8 mouse cellular contexts compared by ENCODE assay signal in the genomic region with DNA sequence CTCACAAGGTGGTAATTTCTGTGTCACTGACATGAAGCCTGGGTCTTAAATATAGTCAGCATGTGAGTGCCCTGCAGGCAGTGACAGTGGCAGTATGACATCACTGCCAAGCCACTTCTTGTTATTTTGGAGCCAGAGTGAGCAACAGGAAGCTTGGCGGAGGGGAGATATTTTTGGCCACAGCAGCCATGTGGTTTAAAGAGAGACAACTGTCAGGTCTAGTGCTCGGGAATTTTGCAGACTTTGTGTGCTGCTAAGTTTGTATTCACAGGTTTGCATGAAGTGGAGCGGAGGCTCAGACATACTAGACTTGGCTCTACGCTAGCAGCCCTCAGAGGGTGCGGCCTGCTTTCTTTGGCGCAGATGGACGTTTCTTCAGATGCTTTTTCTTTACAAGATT.
DNase-seq lines count a peak whose midpoint lies in the region; ATAC-seq lines count a peak whose summit lies in the region.

No protein-coding gene starts in this region.

- peak; percentile 8 for DNase-seq in forebrain, embryonic 14.5 days (ENCODE audit: low spot score)
- peak; percentile 93 for DNase-seq in brain, adult 2 months (ENCODE audit: low read depth, low spot score)
- peak; percentile 77 to 89 for DNase-seq in heart, adult 18-20 months
- peak; percentile 60 for DNase-seq in layer of hippocampus, adult 9-10 months (ENCODE audit: low spot score)
- DNase-seq in lung, postnatal 10 days: peak; percentile 53
- peak; percentile 58 for DNase-seq in thymus, postnatal 0 days (ENCODE audit: low spot score)

- H3K27ac ChIP-seq in forebrain, embryonic 14.5 days (ENCODE audit: low read depth, low read length): no peak overlapping the region
- no peak overlapping the region for H3K27ac ChIP-seq in forebrain, embryonic 12.5 days
- H3K27ac ChIP-seq in hindbrain, embryonic 12.5 days: no peak overlapping the region

- no peaks in the 10 kb centered on the region for H3K9me3 ChIP-seq in forebrain, embryonic 14.5 days (replicated peaks; ENCODE audit: control insufficient read depth, low read length)
- H3K9me3 ChIP-seq in forebrain, embryonic 12.5 days: no peaks in the 10 kb centered on the region
- H3K9me3 ChIP-seq in hindbrain, embryonic 12.5 days (replicated peaks): no peaks in the 10 kb centered on the region

- H3K27me3 ChIP-seq in forebrain, embryonic 14.5 days (replicated peaks; ENCODE audit: control insufficient read depth, insufficient read depth, low read length): no peaks in the 10 kb centered on the region
- no peaks in the 10 kb centered on the region for H3K27me3 ChIP-seq in forebrain, embryonic 12.5 days
- H3K27me3 ChIP-seq in hindbrain, embryonic 12.5 days: no peaks in the 10 kb centered on the region

- H3K9ac ChIP-seq in forebrain, embryonic 14.5 days (ENCODE audit: low read length): no peak overlapping the region
- no peak overlapping the region for H3K9ac ChIP-seq in forebrain, embryonic 12.5 days
- no peak overlapping the region for H3K9ac ChIP-seq in hindbrain, embryonic 12.5 days

- H3K4me2 ChIP-seq in forebrain, embryonic 14.5 days (ENCODE audit: low read length): no peak overlapping the region
- H3K4me2 ChIP-seq in forebrain, embryonic 12.5 days: no peak overlapping the region
- H3K4me2 ChIP-seq in hindbrain, embryonic 12.5 days (replicated peaks): no peak overlapping the region

- 82% methylated on average over 7 of the region's 7 CpGs for WGBS in forebrain, embryonic 14.5 days
- 86% methylated on average over 7 of the region's 7 CpGs for WGBS in forebrain, embryonic 12.5 days
- WGBS in hindbrain, embryonic 12.5 days: 86% methylated on average over 7 of the region's 7 CpGs

- H3K4me1 ChIP-seq in forebrain, embryonic 14.5 days (ENCODE audit: control insufficient read depth, insufficient read depth, low read length): no peaks in the 10 kb centered on the region
- no peaks in the 10 kb centered on the region for H3K4me1 ChIP-seq in forebrain, embryonic 12.5 days
- peaks cover 9% of the 10 kb centered on the region; the same call in 1 of the 2 replicates for H3K4me1 ChIP-seq in hindbrain, embryonic 12.5 days

- ATAC-seq in forebrain, embryonic 14.5 days: no peak
- ATAC-seq in forebrain, embryonic 12.5 days (ENCODE audit: low FRiP score): no peak
- no peak for ATAC-seq in hindbrain, embryonic 12.5 days (ENCODE audit: low FRiP score)

- no peak overlapping the region for H3K4me3 ChIP-seq in forebrain, embryonic 14.5 days (ENCODE audit: low read depth, low read length)
- H3K4me3 ChIP-seq in forebrain, embryonic 12.5 days (replicated peaks): no peak overlapping the region
- no peak overlapping the region for H3K4me3 ChIP-seq in hindbrain, embryonic 12.5 days

- H3K36me3 ChIP-seq in forebrain, embryonic 14.5 days (ENCODE audit: control insufficient read depth, insufficient read depth, low read length): peaks cover 9% of the 10 kb centered on the region; the same call in 1 of the 2 replicates
- no peaks in the 10 kb centered on the region for H3K36me3 ChIP-seq in forebrain, embryonic 12.5 days (replicated peaks)
- H3K36me3 ChIP-seq in hindbrain, embryonic 12.5 days: peaks cover 3% of the 10 kb centered on the region; the same call in 1 of the 2 replicates

Comparison
In these comparisons a context has a peak if more than half of its experiments do, and no peak if none do; other contexts are left out.
1. DNase-seq: peak in every context shown above with its lines; median percentile 93 in brain, adult 2 months; 83 in heart, adult 18-20 months; 60 in layer of hippocampus, adult 9-10 months; 58 in thymus, postnatal 0 days; 53 in lung, postnatal 10 days; 8 in forebrain, embryonic 14.5 days.